Mouse (Mus musculus) gastrocnemius, postnatal 10 days (tissue): Measurements from ENCODE around the gene Rad17. TPM values are rescaled to one million over a fixed set of nuclear protein-coding genes. Genes with fewer than 3 reads are reported as not detected.

Source experiments
- DNase-seq: peaks from one replicate; pipeline ENCODE4 v3.0.0; 2021; ENCODE audit warnings: mixed read lengths
- total RNA-seq, 2 experiments: library from RNA; stranded (reverse); gene quantifications; 2 replicates each; pipeline ENCODE4 v1.2.3; 2021

Gene Rad17
- total RNA-seq, 2 experiments from 2014 or later: 11.0 to 11.7 TPM

DNA sequence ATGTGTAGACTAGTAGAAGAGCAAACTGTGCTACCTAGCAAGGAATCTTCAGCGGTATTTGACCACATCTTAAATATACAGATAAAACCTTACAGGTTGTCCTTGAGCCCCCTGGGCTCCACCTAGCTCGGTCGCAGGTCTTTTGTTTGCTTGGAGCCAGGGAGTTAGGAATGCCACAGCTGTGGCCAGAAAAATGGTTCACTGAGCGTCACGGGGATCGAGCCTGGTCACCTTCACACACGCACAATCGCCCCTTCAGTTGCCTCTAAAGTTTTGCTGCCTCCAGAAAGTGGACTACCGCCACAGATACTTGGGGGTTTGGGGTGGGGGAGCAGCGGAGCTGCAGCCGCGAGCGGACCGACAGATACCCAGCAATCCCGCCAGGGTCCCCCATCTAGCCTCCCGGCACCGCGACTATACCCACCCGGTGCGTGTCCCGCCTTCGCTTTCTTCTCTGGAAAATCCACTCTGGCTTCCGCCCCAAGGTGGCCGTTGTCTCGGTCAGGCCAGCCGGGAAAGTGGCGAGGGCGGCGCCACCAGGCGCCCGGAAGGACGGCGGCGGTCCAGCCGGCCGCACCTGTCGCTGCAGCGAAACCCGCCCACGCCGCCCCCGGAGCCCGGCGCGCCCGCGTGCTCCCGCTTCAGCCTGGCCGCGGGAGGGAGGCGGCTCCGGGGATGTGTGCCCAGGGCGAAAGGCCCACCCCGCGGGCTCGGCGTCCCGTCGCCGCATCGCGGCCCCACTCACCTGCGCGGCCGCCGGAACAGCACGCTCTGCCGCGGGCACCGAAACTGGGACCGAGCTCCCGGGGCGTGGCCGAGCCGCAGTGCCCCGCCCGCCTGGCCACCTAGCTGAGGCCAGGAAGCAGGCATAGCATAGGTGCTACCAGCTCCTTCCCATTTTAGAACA is 34.4 kb downstream of the Rad17 start, which contains the start of gene Marveld2:
Gene Marveld2 (minus strand): TSS at position 791 of the 907 bp plus-strand sequence.
- DNase-seq: peak; percentile 51

GRCm38 (mm10) chr13:100612903-100613302 is 37.9 kb downstream of the Rad17 start:
- no peak for DNase-seq

DNA sequence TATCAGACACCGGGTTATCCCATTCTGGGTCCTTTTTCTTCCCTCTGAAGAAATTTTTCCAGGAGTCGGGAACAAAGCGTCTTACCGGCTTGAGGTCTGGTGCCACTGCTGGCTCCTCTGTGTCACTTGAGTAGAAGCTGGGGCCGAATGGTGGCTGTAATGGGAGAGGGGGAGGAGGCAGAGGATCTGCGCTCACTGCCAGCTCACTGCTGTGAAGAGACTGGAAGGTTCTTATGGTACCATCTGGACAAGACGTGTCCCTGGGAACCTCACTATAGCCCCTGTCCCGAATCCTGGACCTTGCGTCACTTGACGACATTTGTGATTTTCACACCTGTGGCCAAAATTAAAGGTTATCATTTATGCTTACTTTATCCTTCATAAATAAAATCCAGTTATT is 38.6 kb downstream of the Rad17 start:
- DNase-seq: no peak

- DNase-seq: no peak
Measured at GRCm38 (mm10) chr13:100611266-100611665, 39.6 kb downstream of the Rad17 start.

GRCm38 (mm10) chr13:100607756-100608155 is 43.1 kb downstream of the Rad17 start:
- no peak for DNase-seq

GRCm38 (mm10) chr13:100605845-100606244 is 45.0 kb downstream of the Rad17 start:
- DNase-seq: no peak

- no peak for DNase-seq
Measured at GRCm38 (mm10) chr13:100603738-100604095, 47.1 kb downstream of the Rad17 start.

GRCm38 (mm10) chr13:100603031-100603737 is 47.7 kb downstream of the Rad17 start:
- DNase-seq: no peak

- no peak for DNase-seq
Measured at GRCm38 (mm10) chr13:100602239-100602902, 48.5 kb downstream of the Rad17 start.

DNA sequence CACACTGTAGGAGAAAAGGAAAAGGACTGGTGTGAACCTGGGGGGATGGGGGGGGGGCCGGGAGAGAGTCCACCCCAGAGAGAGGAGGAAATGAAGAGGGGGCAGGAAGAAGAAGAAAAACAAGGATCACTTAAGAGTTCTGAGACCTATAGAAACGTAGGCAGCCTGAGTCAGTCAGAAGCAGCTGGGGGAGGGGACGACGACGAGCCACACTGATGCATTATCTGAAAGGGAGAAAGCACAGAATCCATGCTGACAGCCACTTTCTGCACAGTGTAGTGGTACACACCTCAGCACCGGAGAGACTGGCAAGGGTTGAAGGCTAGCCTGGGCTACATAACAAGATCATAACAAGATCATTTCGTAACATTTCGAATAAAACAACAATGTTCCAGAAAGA is 49.8 kb downstream of the Rad17 start:
- DNase-seq: no peak

GRCm38 (mm10) chr13:100600317-100600716 is 50.5 kb downstream of the Rad17 start:
- DNase-seq: no peak

GRCm38 (mm10) chr13:100597284-100597683 is 53.6 kb downstream of the Rad17 start:
- no peak for DNase-seq

- DNase-seq: no peak
Measured at GRCm38 (mm10) chr13:100595552-100595885, 55.3 kb downstream of the Rad17 start.

- no peak for DNase-seq
Measured at GRCm38 (mm10) chr13:100594838-100595551, 55.9 kb downstream of the Rad17 start.

GRCm38 (mm10) chr13:100594041-100594792 is 56.6 kb downstream of the Rad17 start:
- no peak for DNase-seq

- no peak for DNase-seq
Measured at GRCm38 (mm10) chr13:100588646-100589045, 62.2 kb downstream of the Rad17 start.

DNA sequence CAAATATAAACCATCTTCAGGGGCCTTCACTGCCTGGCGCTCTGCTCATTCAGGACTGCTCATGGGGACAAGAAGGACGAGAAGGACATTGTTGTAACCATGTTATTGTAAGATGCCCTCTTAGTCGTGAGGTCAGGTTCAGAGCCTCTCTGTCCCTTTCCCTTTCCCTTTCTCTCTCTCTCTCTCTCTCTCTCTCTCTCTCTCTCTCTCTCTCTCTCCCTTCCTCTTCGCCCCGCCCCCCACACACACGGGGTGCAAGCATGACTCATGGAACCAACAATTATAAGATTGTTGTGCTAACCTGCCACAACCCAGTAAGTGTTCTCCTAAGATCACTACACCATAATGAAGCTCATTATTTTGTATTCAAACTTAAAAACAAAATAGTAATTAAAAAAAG is 68.7 kb downstream of the Rad17 start:
- no peak for DNase-seq

GRCm38 (mm10) chr13:100581701-100582100 is 69.2 kb downstream of the Rad17 start:
- no peak for DNase-seq

DNA sequence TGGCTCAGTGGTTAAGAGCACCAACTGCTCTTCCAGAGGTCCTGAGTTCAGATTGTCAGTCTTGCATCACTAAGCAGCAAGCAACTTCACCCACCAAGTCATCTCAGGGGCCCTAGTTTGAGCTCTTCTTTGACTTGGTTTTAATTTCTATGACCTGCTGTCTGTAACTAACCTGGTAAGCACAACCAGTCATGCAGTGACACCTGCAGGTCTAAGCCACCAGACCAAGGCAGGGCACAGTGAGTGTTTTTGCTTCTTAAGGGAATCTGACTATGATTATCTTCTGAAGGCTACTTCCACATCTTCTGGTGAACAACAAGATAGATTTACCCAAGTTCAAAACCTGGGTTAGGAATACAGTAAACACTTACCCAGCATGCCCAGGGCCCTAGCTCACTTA is 70.9 kb downstream of the Rad17 start:
- DNase-seq: no peak

DNA sequence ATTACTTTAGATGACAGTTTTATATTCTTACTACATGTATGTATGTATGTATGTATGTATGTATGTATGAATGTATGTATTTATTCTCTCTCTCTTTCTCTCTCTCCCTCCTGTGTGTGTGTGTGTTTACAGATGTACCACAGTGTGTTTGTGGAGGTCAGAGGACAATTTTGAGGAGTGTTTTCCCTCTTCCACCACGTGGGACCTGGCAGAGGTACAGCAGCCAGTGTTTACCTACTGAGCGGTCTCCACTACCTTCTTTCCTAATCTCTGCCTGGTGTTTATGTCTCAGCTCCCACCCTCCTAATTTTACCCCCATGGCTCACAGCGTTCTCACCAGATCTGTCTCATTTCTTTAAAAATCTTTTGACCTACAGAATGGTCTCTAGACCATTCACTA is 71.6 kb downstream of the Rad17 start:
- DNase-seq: no peak

DNA sequence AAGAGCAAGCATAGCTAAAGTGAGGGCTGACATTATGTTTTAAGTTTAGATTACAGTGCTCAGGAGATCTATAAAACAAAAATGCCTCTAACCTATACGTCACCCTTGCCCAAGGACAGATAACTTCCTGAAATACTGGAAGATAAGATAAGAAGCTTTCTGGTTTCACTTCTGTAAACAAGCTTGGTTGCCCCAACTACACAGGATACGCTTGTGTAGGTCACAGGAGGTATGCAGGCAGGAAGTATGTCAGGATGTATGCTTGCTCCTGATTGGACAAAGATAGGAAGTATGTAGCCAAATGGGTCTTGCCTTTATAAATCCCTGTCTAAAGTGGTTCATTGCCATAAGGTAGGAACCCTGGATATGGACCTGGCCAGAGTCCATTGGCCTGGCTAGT is 74.9 kb downstream of the Rad17 start:
- DNase-seq: no peak

- DNase-seq: no peak
Measured at GRCm38 (mm10) chr13:100570713-100571112, 80.1 kb downstream of the Rad17 start.
